Mouse (Mus musculus) heart, adult 11 months (tissue): ENCODE data around the gene Cd274.

Experiments
- DNase-seq: peaks from one replicate; pipeline ENCODE4 v3.0.0; 2022

Gene Cd274

DNA sequence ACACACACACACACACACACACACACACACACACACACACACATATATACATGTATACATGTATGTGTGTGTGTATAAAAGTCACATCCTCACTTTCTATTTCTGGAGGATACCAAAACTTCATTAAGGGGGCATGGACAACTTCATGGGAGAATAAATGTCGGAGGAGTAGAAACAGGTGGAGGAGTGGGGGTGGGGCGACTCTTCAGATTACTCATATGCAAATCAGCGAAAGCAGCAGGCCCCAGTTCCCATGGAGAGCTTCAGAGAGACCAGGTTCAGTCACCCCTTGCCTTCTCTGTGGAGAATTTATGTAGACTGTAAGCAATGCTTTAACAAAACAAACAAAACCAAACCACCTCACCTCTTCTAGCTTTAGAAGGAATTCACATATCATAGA is 2.1 kb upstream of the Cd274 start:
- DNase-seq: peak; percentile 66

- peak; percentile 91 for DNase-seq
Observed at GRCm38 (mm10) chr19:29366226-29366968, 858 bp upstream of the Cd274 start.

- no peak for DNase-seq
Observed at GRCm38 (mm10) chr19:29368041-29368440, 786 bp downstream of the Cd274 start.

DNA sequence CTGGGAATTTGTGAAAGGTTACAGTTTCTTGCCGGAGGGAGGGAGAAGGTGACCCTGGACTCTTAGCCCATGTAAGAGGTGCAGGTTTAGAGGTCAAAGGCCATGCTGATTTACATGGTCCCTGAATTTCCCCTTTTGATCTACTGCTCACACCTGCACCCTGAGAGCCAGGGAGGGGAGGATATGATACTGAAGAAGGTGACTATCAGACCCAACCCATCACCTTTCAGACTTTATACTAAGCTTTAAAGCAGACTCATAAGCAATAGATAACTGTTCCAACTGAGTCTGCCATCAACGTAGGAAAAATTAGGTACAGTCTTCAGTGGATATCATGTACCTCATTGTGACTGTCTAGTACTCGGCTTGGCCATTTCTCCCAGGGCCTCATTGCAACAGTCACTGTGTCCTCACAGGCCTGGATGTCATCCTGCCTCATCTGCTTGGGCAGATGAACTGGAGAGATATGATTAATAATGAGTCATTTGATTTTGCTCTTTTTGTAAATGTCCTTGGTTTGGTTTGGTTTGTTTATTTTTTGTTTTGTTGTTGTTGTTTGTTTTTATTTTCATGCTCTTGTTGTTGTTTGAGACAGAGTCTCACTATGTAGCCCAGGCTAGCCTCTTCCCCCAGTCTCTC is 1.5 kb downstream of the Cd274 start:
- DNase-seq: peak; percentile 89

GRCm38 (mm10) chr19:29370112-29370511 is 2.9 kb downstream of the Cd274 start:
- peak; percentile 79 for DNase-seq

DNA sequence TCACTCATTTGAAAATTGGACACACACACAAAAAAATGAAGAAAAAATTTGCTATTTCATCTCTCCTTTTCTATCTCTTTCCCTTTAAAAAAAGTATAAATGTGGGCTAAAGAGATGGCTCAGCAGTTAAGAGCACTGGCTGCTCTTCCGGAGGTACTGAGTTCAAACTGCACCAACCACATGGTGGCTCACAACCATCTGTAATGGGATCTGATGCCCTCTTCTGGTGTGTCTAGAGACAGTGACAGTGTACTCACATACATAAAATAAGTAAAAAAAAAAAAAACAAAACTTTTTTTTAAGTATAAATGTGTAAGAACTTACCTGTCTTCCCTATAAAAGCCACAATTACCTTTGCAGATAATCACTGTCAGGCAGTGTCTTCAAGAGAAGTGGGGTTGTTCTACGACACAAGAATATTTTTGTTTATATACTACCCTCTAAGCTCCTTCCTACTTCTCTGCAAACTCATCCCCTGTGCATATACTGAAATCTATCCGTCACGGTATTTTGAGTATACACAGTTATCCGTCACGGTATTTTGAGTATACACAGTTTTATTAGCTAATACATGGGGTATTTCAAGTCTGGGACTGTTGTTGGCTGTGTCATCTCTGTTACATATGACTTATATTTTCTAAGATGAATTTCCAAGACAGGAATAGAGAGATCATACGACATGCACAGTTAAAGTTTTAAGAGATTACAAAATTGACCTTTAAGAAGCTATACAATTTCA is 3.5 kb downstream of the Cd274 start:
- peak; percentile 78 for DNase-seq

DNA sequence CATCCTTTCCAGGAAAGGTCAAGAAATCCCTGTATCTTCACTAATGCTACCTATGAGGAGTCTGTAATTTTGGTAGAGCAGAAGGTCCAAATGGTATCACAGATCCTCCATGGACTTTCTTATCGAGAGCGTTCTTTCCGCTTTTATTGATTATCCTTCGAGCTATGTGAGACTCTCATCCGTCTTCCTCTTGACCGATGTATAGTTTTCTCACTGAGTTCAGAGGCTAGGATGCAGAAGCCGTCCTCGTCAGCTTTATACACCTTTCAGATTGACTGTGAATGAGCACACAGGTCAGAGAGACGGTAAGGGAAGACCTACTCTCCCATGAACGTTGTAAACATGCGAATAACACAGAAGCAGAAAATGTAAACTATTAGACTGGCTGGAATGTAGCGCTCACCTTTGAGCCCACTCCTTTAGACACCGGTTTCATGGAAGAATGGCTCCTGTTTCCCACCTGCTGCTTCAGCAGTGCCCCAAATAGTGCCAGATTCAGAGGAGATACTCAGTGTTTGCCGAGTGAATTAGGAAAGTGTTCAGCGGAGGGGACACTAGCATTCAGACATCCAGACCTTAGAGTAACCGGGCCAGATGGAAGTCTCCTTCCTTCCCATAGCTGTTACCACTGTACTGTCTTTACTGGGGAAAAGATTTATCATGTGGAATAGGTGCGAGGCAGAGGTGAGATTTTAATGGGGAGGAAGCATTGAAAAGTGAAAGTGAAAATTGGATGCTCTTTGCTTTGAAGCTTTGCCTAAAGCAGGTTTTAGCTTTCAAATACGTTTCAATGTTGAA is 4.2 kb downstream of the Cd274 start:
- peak; percentile 85 for DNase-seq

DNA sequence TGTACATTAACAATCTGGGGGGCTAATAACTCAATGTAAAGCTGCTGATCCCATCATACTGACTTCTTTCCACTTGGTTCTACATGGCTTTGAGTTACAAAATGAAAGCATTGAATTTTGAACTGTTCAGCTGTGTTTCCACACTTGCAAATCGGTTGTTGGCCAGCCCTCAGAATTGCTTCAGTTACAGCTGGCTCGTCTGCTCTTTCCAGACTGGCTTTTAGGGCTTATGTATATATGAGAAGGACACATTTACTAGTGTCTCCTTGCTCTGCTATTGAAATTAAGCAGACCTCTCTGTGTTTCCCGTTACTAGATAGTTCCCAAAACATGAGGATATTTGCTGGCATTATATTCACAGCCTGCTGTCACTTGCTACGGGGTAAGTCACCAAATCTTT is 4.9 kb downstream of the Cd274 start:
- DNase-seq: peak; percentile 84

- peak; percentile 64 for DNase-seq
Observed at GRCm38 (mm10) chr19:29372621-29373020, 5.4 kb downstream of the Cd274 start.

DNA sequence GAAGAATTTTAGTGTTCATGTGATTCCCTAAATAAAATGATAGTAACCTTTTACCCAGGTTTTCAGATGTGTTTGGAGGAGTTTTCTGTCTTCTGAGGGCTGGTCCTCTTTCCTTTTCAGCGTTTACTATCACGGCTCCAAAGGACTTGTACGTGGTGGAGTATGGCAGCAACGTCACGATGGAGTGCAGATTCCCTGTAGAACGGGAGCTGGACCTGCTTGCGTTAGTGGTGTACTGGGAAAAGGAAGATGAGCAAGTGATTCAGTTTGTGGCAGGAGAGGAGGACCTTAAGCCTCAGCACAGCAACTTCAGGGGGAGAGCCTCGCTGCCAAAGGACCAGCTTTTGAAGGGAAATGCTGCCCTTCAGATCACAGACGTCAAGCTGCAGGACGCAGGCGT is 6.2 kb downstream of the Cd274 start:
- DNase-seq: no peak

DNA sequence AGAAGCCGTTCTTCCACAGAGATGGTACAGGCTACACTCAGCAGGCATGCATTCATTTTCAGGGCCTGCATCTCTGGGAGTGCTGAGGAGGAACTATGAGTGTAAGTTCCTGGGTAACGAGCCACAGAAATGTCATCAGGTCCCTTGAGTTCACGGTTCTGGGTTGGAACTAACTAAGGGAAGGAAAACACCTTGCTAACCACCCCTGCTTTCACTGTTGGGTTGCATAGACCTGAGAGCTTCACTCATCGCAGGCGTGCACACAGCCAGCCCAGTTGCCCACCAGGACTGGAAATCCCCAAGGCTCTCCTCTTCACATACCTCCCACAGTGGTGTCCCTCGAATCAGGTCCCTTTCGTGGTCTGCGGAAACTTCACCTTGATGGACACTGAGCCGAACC is 7.7 kb downstream of the Cd274 start:
- peak; percentile 76 for DNase-seq

- peak; percentile 53 for DNase-seq
Observed at GRCm38 (mm10) chr19:29376382-29376781, 9.1 kb downstream of the Cd274 start.

GRCm38 (mm10) chr19:29379839-29380603 is 12.8 kb downstream of the Cd274 start:
- no peak for DNase-seq

- no peak for DNase-seq
Observed at GRCm38 (mm10) chr19:29383368-29383767, 16.1 kb downstream of the Cd274 start.

- DNase-seq: no peak
Observed at GRCm38 (mm10) chr19:29384412-29384811, 17.2 kb downstream of the Cd274 start.

DNA sequence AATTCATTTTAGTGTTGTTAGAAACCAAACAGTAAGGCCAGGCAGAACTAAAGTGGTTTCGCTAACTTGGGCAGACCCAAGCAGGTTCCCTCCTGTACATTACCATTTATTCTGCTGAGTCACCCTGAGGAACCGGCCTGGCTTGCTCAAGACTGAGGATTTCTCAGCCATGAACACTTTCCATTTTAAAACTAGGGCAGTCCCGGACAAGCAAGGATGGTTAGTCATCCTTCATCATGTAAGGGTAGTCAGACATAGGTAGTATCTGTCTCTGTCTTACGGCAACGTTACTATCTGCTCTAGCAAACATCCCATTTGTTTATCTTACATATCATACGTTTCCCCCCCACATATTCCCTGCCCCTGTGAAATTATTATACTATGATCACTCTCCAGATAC is 17.7 kb downstream of the Cd274 start:
- DNase-seq: no peak

GRCm38 (mm10) chr19:29385822-29386221 is 18.6 kb downstream of the Cd274 start:
- no peak for DNase-seq

- DNase-seq: no peak
Observed at GRCm38 (mm10) chr19:29388818-29389217, 21.6 kb downstream of the Cd274 start.

DNA sequence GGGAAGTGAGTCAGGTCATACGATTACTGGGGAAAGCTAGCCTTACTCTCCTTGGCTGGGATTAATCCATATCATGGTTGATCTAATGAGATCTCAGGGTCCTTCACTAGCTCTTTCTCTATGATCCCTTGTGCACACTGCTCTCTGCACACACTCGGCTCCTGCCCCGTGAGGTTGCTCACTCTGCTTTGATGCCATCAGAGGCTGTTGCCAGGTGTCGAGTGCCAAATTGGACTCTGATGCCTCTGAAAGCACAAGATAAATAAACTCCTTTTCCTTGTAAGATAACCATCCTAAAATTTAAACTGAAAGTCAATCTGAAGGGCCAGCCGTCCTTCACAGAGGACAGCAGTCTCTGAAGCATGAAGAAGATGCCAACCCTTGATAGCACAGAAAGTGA is 23.2 kb downstream of the Cd274 start:
- no peak for DNase-seq

GRCm38 (mm10) chr19:29391279-29391678 is 24.0 kb downstream of the Cd274 start:
- no peak for DNase-seq

DNA sequence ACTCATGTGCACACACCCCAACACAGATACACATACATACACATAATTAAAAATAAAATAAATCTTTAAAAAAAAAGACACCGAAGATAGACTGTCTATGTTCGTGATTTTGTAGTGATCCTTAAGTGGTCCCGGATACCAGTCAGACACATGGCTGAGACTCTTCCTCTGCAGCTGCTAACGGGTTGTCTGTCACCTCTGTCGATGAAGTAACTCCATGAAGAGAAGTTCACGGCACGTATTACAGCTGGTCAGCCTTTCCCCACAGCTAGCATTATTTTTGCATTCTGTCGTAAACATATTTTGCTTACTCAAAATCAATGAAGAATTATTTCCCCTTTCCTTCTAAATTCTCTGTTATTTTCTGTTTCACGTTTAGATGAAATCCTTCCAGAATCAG is 26.1 kb downstream of the Cd274 start:
- no peak for DNase-seq

GRCm38 (mm10) chr19:29394721-29395120 is 27.5 kb downstream of the Cd274 start:
- no peak for DNase-seq
